Mouse (Mus musculus): ENCODE data around the gene Pgm3.

Pgm3 gene

DNA sequence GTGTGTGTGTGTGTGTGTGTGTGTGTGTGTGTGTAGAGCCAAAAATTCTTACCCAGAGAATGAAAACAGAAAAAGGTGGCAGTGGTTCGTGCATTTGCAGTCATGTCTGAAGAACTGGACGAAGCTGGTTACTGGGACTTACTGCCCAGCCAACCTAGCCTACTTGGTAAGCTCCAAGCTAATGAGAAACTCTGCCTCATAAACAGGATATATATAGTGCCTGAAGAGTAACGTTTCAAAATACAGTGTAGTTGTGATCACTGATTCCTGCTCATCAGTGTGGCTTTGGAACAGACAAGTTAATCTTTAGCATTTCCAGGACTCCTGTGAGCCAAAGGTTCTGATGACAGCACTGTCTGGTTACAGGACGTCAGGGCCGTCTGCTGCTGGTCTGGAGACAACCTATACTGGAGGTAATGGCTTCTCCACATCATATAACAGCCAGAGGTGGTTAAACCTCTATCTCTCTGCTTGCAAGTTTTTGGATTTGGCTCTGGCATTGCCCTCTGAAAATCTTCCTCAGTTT is 21.9 kb downstream of the Pgm3 start:
- Histone ChIP-seq H3K4me3 (replicated peaks; ENCODE audit: low read length) (no peak overlapping the region), H3K27me3 (ENCODE audit: insufficient read depth, low read length) (no peaks in the 10 kb centered on the region), H3K9me3 (ENCODE audit: low read length) (no peaks in the 10 kb centered on the region), H3K4me1 (replicated peaks; ENCODE audit: low read depth, low read length) (no peaks in the 10 kb centered on the region), H3K36me3 (ENCODE audit: insufficient read depth, low read length) (peaks cover 65% of the 10 kb centered on the region)
- no peak for TF ChIP-seq NANOG (IDR thresholded peaks at IDR 0.05; ENCODE audit: borderline replicate concordance, low read length)
- no peak for TF ChIP-seq POU5F1 (IDR thresholded peaks at IDR 0.05; ENCODE audit: borderline replicate concordance, low read length)
- no peak for TF ChIP-seq CTCF (conservative IDR thresholded peaks at IDR 0.05; ENCODE audit: low read length)

DNA sequence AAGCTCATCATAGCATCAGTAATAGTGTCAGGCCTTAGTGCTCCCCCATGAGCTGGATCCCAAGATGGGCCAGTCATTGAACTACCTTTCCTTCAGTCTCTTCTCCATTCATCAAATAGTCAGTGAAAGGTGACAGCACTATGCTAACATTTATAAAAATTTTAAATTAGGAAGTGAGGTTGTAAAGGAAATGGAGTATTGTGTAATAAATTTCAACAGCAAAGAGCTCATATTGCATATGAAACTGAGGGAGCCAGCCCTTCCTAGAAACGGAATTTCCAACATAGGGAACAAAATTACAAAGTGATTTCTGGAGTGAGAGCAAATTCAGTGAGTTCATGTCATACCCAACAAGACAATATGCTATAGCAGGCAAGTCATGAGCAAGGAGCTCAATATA is 27.1 kb downstream of the Pgm3 start:
- no peaks in the 10 kb centered on the region for H3K9me3 ChIP-seq (ENCODE audit: low read length)
- H3K27me3 ChIP-seq (ENCODE audit: insufficient read depth, low read length), result no peaks in the 10 kb centered on the region
- H3K36me3 ChIP-seq (ENCODE audit: insufficient read depth, low read length), result peaks cover 43% of the 10 kb centered on the region
- H3K4me3 ChIP-seq (replicated peaks; ENCODE audit: low read length), result no peak overlapping the region
- TF ChIP-seq CTCF (conservative IDR thresholded peaks at IDR 0.05; ENCODE audit: low read length) (no peak), NANOG (IDR thresholded peaks at IDR 0.05; ENCODE audit: borderline replicate concordance, low read length) (no peak), POU5F1 (IDR thresholded peaks at IDR 0.05; ENCODE audit: borderline replicate concordance, low read length) (no peak)
- H3K4me1 ChIP-seq (replicated peaks; ENCODE audit: low read depth, low read length), result no peaks in the 10 kb centered on the region

GRCm38 (mm10) chr9:86543451-86543850 is 28.2 kb downstream of the Pgm3 start:
- Histone ChIP-seq H3K9me3 (ENCODE audit: low read length) (no peaks in the 10 kb centered on the region), H3K4me3 (replicated peaks; ENCODE audit: low read length) (no peak overlapping the region), H3K4me1 (replicated peaks; ENCODE audit: low read depth, low read length) (no peaks in the 10 kb centered on the region), H3K36me3 (ENCODE audit: insufficient read depth, low read length) (peaks cover 33% of the 10 kb centered on the region), H3K27me3 (ENCODE audit: insufficient read depth, low read length) (no peaks in the 10 kb centered on the region)
- TF ChIP-seq CTCF (conservative IDR thresholded peaks at IDR 0.05; ENCODE audit: low read length) (no peak), POU5F1 (IDR thresholded peaks at IDR 0.05; ENCODE audit: borderline replicate concordance, low read length) (no peak), NANOG (IDR thresholded peaks at IDR 0.05; ENCODE audit: borderline replicate concordance, low read length) (no peak)

DNA sequence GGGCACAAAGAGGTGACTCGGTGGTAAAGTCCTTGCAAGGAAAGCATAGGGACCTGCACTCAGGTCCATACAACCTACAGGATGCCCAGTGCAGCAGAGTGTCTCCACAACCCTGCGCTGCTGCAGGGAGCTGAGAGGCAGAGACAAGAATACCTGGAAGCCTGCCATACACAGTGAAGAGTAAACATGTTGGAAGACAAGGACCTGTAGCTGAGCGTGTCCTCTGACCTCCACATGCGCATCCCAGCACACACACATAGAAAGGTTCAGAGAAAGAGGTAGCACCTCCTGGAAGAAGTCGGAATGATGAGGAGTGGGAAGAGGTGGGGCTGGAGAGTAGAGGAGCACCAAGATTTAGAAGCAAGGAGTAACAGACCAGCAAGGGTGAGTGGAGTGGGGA is 37.6 kb downstream of the Pgm3 start:
- no peaks in the 10 kb centered on the region for H3K4me1 ChIP-seq (replicated peaks; ENCODE audit: low read depth, low read length)

DNA sequence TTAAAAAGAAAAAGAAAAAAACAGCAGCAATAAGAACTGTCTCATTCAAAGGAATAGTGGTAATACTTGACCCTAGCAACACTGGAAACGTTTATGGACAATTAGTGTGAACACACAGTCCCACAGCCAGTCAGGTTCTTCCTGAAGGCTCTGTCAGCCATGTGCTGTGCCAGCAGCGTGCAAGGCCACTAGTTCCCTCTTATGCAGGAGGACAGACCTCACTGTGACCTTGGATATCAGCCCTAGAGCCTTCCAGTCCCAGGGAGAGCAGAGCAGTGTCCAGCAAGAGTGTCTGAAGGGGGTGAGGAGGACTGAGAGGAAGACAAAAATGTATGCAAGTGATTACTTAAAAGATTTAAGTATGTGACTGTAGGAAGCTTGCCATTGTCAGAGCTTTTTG is 46.0 kb downstream of the Pgm3 start:
- H3K27me3 ChIP-seq (ENCODE audit: insufficient read depth, low read length), result no peaks in the 10 kb centered on the region
- no peak overlapping the region for H3K4me3 ChIP-seq (replicated peaks; ENCODE audit: low read length)
- TF ChIP-seq CTCF (conservative IDR thresholded peaks at IDR 0.05; ENCODE audit: low read length), result no peak
- TF ChIP-seq POU5F1 (IDR thresholded peaks at IDR 0.05; ENCODE audit: borderline replicate concordance, low read length), result no peak
- TF ChIP-seq NANOG (IDR thresholded peaks at IDR 0.05; ENCODE audit: borderline replicate concordance, low read length), result no peak
- peaks cover 22% of the 10 kb centered on the region for H3K36me3 ChIP-seq (ENCODE audit: insufficient read depth, low read length)
- no peaks in the 10 kb centered on the region for H3K9me3 ChIP-seq (ENCODE audit: low read length)
- no peaks in the 10 kb centered on the region for H3K4me1 ChIP-seq (replicated peaks; ENCODE audit: low read depth, low read length)

More for the DNA sequence above, 37.6 kb downstream of the Pgm3 start:
- Histone ChIP-seq H3K36me3 (ENCODE audit: insufficient read depth, low read length) (peaks cover 3% of the 10 kb centered on the region; the same call in 1 of the 2 replicates), H3K27me3 (ENCODE audit: insufficient read depth, low read length) (no peaks in the 10 kb centered on the region), H3K9me3 (ENCODE audit: low read length) (no peaks in the 10 kb centered on the region), H3K4me3 (replicated peaks; ENCODE audit: low read length) (no peak overlapping the region)
- TF ChIP-seq POU5F1 (IDR thresholded peaks at IDR 0.05; ENCODE audit: borderline replicate concordance, low read length) (no peak), NANOG (IDR thresholded peaks at IDR 0.05; ENCODE audit: borderline replicate concordance, low read length) (no peak), CTCF (conservative IDR thresholded peaks at IDR 0.05; ENCODE audit: low read length) (no peak)

DNA sequence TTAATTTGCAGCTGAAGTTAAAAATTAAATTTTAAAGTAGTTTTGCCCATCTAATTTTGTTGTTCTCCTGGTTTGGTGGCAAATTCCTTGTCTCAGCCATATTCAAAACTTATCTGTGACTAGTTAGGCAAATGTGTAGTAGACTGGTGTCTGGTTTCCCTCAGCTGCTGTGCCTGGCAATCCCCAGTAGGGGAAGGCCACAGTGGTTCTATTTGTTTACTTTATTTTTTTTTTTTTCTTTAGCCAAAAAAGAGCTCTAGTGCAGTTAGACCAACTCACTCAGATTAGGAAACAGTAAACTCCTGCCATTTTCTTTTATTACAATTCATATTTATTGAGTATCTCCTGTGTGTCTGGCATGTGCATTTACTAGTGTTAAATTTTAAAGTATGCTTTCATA is 49.3 kb downstream of the Pgm3 start:
- H3K4me1 ChIP-seq (replicated peaks; ENCODE audit: low read depth, low read length), result no peaks in the 10 kb centered on the region
- no peaks in the 10 kb centered on the region for H3K9me3 ChIP-seq (ENCODE audit: low read length)
- no peaks in the 10 kb centered on the region for H3K27me3 ChIP-seq (ENCODE audit: insufficient read depth, low read length)
- TF ChIP-seq CTCF (conservative IDR thresholded peaks at IDR 0.05; ENCODE audit: low read length) (no peak), POU5F1 (IDR thresholded peaks at IDR 0.05; ENCODE audit: borderline replicate concordance, low read length) (no peak), NANOG (IDR thresholded peaks at IDR 0.05; ENCODE audit: borderline replicate concordance, low read length) (no peak)
- peaks cover 29% of the 10 kb centered on the region for H3K36me3 ChIP-seq (ENCODE audit: insufficient read depth, low read length)
- no peak overlapping the region for H3K4me3 ChIP-seq (replicated peaks; ENCODE audit: low read length)

- H3K36me3 ChIP-seq (ENCODE audit: insufficient read depth, low read length), result peaks cover 20% of the 10 kb centered on the region
- no peak overlapping the region for H3K4me3 ChIP-seq (replicated peaks; ENCODE audit: low read length)
- TF ChIP-seq POU5F1 (IDR thresholded peaks at IDR 0.05; ENCODE audit: borderline replicate concordance, low read length), result no peak
- no peak for TF ChIP-seq NANOG (IDR thresholded peaks at IDR 0.05; ENCODE audit: borderline replicate concordance, low read length)
- no peak for TF ChIP-seq CTCF (conservative IDR thresholded peaks at IDR 0.05; ENCODE audit: low read length)
- H3K4me1 ChIP-seq (replicated peaks; ENCODE audit: low read depth, low read length), result no peaks in the 10 kb centered on the region
- H3K27me3 ChIP-seq (ENCODE audit: insufficient read depth, low read length), result no peaks in the 10 kb centered on the region
- H3K9me3 ChIP-seq (ENCODE audit: low read length), result no peaks in the 10 kb centered on the region
Measured at GRCm38 (mm10) chr9:86514798-86515197, 56.8 kb downstream of the Pgm3 start.

DNA sequence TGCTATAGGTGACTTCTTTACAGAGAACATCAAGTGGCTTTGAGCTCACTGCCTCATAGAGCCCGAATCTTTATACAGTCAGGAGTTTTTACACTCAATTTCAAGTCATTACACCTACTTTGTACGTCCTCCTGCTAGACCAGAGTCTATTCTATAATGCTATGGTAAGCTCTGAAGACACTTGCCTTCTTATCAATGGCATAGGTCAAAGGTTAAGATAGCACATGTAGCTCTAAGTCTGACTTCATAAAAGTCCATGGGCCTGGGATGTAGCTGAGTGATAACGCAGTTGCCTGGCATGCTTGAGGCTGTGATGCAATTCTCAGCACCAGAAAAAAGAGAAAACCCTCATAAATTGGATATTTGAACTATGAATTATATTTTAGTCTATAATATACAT is 57.3 kb downstream of the Pgm3 start:
- TF ChIP-seq POU5F1 (IDR thresholded peaks at IDR 0.05; ENCODE audit: borderline replicate concordance, low read length) (no peak), NANOG (IDR thresholded peaks at IDR 0.05; ENCODE audit: borderline replicate concordance, low read length) (no peak), CTCF (conservative IDR thresholded peaks at IDR 0.05; ENCODE audit: low read length) (no peak)
- Histone ChIP-seq H3K4me3 (replicated peaks; ENCODE audit: low read length) (no peak overlapping the region), H3K4me1 (replicated peaks; ENCODE audit: low read depth, low read length) (no peaks in the 10 kb centered on the region), H3K27me3 (ENCODE audit: insufficient read depth, low read length) (no peaks in the 10 kb centered on the region), H3K9me3 (ENCODE audit: low read length) (no peaks in the 10 kb centered on the region), H3K36me3 (ENCODE audit: insufficient read depth, low read length) (peaks cover 19% of the 10 kb centered on the region)

- TF ChIP-seq POU5F1 (IDR thresholded peaks at IDR 0.05; ENCODE audit: borderline replicate concordance, low read length) (no peak), NANOG (IDR thresholded peaks at IDR 0.05; ENCODE audit: borderline replicate concordance, low read length) (no peak), CTCF (conservative IDR thresholded peaks at IDR 0.05; ENCODE audit: low read length) (no peak)
- Histone ChIP-seq H3K4me3 (replicated peaks; ENCODE audit: low read length) (no peak overlapping the region), H3K36me3 (ENCODE audit: insufficient read depth, low read length) (peaks cover 19% of the 10 kb centered on the region), H3K9me3 (ENCODE audit: low read length) (no peaks in the 10 kb centered on the region), H3K27me3 (ENCODE audit: insufficient read depth, low read length) (no peaks in the 10 kb centered on the region), H3K4me1 (replicated peaks; ENCODE audit: low read depth, low read length) (no peaks in the 10 kb centered on the region)
Measured at GRCm38 (mm10) chr9:86513733-86514132, 57.9 kb downstream of the Pgm3 start.

Data from E14TG2a.4 (cell line).